Mouse (Mus musculus) megakaryocyte, adult 5-6 weeks (primary cell): ENCODE measurements around the gene Etv6. TPM values are rescaled to one million over a fixed set of nuclear protein-coding genes. Genes with fewer than 3 reads are reported as not detected.

ENCODE experiments used
- ATAC-seq: 2 replicates; pipeline ENCODE4 v1.8.0; 2016; ENCODE audit warnings: mild to moderate bottlenecking, inconsistent platforms; ENCODE audit not compliant: poor library complexity, severe bottlenecking
- total RNA-seq, 2 experiments: library from RNA; stranded (forward) in 1 of 2; stranded (reverse) in 1 of 2; fragments of 153-499, 151-499 nt in 1 of 2; fragments of 221-1000, 200-1000 nt in 1 of 2; gene quantifications; 2 replicates each; pipeline versions ENCODE4 v1.2.3 to v1.2.4; 2015 to 2017

Etv6 gene
- total RNA-seq, 2 experiments from 2014 or later, result 32.9 to 66.7 TPM

DNA sequence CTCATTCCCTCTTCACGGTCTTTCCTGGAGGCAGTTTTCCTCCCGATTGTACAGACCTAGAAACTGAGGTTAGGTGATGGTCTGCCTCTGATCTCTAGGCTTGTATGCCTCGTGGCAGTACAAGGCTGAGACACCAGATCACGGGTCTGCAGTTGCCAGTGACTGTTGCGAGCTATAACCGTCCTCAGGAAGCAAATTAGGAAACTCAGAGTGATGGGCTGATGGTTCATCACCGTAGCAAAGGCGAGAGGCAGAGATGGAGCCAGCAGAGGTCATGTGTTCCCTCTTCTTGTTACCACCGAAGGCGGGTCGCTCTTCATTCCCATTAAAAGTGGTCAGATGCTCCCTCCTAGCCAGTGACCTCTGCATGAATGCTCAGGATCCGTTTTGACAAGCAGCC is 6.4 kb downstream of the Etv6 start:
- ATAC-seq, result peak; percentile 19; the same call in 1 of the 2 replicates

DNA sequence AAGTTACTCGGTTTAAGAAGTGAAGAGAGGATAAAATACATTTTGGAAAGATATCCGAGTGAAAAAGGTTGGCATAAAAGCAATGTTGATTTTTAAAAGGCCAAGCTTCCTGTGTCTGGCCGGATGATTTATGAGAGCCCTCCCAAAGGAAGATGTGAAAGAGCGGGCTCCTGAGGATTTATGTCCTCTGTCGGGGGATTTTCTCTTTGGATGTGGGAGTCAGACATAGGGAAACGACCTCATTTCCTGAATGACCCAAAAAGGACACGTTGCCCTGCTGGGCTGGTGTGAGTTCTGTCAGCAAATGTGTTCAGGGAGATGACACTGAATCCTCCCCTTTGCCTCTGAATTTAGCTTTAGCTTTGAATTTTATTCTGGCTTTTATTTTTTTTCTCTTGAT is 8.0 kb downstream of the Etv6 start:
- no peak for ATAC-seq

DNA sequence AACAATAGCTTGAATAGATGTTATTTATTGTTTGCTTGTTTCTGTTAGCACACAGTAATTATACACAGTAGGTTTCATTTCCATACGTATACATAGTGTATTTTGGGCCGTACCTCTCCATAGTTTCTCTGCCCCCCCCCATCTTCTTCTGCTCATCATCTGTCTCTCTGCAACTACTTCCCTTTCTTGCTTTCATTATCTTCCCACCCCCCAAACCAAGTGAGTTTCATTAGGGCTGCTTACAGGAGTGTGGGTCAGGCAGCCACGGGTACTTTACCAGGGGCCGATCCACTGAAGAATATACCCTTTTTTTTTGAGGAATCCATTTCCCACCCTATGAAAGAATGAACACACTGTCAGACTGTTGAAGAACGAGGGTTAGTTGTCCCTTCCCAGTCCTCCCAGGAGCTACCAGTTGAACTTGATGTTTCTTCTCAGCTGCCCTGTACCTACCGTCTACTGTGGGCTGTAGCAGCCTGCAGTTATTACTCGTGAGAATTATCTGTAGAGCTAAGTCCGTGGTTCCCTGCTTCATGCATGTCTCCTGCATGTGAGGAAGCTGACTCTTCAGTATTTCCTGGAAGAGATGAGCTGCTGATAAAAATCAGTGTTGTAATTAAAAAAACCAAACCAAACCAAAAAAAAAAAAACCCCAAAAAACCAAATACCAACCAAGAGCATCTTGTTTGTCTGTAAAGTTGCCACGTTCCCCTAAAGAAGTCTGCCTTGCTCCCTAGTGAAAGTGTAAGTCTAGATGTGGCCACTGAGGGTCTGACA is 9.8 kb downstream of the Etv6 start:
- peak; percentile 53 for ATAC-seq

DNA sequence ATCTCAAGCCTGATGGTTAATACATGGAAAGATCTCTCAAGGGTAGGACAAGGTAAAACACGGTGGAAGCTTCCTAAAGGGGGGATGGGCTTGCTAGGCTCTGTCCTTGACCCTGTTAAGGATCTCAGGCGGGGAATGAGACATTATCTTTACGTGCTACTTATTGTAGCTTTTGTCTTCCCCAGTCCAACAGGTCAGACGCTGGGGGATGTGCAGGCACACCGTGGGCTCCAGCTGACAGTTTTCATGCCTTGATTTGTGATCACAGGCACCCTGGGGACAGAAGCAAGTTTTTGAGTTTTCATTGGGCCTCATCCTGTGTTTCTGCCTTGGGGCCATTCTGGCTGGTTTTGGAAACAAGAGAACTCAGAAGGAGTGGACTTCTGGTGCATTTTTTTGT is 10.6 kb downstream of the Etv6 start:
- ATAC-seq, result no peak

DNA sequence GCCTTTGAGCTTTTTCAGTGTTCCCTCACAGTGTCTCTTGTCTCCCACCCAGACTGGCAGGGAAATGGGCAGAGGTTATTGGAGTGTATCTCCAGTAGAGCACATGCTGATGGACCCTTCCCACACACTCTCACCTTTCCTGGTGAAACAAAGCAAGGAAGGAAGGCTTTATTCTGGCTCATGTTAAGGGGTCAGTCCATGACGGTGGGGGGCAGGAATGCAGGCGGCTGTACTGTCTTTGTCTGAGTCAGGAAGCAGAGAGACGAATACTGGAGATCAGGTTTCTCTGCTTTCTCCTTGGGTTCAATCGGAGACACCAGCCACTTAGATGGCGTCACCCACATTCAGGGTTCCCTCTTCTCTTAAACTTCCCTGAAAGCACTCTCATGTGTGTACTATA is 11.7 kb downstream of the Etv6 start:
- no peak for ATAC-seq

DNA sequence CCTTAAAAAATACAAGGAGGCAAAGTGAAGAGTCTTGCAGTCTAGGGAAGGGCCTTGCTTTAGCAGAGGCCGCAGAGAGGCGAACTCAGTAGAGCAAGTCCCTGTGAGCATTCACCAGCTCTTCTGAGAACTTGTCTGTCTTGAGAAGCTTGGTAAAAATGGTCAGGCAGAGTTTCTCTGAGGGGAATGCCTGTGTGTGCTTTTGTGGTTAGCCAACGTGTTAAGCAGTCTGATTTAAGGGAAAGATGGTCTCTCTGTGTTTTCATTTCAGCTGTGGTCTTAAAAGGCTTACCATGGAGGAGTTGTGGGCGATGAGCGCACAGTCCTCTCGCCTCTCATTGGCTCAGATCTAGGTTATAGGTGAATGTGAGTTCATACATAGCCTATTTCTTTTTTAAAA is 12.5 kb downstream of the Etv6 start:
- no peak for ATAC-seq

DNA sequence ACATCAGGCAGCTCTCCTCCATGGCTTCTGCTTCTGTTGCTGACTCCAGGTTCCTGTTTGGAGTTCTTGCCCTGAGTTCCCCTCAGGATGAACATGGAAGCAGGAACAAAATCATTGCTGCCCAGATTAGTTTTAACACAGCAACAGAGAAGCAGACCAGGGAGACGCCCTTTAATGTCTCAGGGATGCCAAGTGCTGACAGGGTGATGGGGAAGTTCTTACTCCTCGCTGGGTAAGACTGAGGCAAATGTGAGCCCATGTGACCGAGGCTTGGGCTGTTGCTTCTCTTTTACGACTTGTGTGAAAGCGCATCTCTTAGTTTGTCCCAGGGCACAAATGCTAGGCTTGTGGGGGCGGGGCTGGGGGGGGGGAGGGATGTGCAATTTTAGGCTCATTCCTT is 13.5 kb downstream of the Etv6 start:
- ATAC-seq, result peak; percentile 68

DNA sequence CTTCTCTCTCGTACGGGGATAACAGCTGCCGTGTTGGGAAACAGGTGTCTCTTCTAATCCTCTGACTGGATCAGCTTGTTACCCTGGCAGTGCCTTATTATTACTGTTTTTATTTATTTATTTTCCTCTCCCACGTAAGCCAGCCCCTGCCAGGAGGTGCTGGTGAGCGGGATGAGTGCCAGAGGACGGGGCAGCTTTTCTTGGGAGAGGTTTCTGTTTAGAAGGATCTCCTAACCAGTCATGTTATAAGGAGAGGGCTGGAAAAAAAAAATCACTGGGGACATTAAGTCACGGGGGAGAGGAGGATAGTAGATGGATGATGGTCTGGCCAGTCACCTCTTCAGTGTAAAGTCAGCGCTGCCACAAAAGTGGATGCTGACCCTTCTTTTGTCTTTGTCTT is 15.0 kb downstream of the Etv6 start:
- ATAC-seq, result no peak

DNA sequence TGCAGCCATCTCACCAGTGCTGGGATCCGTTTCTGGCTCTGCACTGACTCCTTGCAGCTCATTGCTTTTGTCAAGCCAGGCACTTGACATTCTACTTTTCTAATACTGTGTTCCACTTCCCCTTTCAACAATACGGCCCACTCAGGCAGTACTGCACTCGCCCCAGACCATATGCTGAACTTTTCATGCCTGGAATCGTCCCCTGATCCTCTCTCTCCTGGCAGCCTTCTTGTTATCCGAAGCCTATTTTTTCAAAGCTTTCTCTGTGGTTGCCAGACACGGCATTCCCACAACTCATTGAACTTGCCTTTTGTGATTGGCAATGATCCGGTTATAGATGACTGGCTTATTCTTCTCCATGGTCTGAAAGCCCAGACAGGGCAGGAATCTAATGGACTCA is 16.4 kb downstream of the Etv6 start:
- peak; percentile 53 for ATAC-seq

DNA sequence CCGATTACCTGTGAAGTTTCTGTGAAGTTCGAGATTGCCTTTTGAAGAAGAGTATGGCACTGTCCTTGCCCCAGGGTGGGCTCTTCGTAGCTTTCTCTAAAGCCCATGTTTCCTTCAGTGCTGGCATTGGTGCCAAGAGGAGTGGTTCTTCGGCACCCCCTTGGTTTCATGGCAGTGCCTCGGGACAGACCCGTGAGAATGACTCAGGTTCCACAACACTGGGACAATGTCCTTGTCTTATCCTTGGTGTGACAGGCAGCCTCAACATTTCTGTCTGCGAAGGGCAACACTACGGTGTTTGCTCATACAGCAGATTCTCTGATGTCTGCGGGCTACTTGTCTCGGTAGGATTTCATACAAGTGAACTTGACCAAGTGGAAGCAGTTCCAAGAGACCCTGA is 17.6 kb downstream of the Etv6 start:
- ATAC-seq, result no peak

DNA sequence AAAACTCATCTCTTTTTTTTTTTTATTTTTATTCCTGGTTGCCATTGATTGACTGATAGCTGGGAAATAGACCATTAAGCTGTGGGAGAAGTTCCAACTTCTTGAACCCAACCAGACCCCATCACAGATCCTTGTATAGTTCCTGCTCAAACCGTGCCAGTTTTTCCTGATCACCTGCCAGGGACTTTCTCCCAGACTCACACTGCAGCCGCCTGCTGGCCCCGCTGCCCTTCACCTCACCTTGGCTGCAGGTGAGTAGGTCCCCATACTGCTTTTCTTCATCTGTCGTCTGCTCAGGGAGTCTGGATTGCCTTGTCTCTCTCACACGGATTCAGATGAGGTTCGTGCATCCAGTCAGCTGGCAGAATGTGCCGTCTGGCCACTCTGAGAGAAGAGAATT is 18.1 kb downstream of the Etv6 start:
- ATAC-seq, result no peak

DNA sequence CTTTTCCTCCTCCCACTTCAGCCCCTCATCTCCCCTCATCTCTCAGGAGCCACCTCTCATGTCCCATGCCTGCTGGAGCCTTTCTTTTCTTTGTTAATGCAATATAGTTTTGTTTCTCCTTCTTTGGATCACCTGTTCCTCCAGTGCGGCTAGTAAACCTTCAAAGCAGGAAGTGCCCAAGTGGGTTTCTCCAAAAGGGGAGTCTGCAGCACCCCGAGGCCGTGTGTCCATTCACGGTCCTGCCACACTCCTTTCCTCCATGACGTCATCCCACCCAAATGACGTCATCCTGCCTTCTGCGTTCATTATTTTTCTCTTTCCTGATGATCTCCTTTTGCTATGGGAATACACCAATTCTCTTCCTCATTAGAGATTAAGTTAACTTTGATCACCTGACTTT is 20.1 kb downstream of the Etv6 start:
- ATAC-seq, result peak; percentile 62

DNA sequence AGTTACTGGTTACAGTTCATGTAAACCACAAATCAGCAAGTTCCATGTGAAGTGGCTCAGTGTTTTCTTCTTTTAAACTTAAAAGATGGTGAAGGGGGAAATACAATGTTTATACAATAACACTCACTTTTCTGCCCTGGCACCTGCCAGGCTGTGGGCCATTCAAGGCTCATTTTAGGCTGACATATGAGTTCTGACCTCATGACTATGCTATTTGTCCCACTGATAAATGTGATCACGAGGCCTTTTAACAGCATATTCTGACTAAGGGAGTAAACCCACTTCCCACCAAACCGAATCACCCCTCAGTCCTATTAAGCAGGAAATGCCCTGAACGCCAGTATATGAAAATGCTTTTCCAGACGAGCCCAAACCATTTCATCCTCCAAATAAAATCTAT is 23.0 kb downstream of the Etv6 start:
- ATAC-seq, result no peak

DNA sequence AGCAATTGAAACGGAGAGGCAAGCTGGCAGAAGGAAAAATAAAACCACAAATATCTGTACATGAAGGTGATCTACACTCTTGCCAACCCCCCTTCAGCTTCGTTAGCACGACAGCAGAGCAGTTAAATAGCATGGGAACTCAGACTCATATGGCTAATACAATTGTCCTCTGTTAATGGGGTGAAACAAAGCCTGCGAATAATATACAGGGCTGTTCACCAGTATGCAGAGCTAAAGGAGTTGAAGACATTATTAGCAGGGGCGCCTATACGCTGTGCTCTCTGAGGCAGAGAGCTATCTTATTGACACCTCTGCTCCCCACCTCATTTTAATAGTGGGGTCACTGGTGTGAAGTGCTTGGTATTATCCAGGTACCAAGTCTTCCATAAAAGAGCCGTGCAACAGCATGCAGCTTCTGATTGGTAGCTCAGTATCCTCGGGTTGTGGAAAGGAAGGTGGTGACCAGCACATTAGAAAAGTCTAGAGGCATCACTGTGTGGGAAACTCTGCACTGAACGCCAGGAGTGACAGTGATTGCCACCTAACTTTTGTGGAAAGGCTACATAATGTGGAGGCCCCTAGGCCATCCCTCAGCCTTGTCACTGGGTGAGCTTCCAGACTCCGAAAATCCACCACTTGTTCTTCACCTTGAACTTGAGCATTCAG is 23.5 kb downstream of the Etv6 start:
- no peak for ATAC-seq

DNA sequence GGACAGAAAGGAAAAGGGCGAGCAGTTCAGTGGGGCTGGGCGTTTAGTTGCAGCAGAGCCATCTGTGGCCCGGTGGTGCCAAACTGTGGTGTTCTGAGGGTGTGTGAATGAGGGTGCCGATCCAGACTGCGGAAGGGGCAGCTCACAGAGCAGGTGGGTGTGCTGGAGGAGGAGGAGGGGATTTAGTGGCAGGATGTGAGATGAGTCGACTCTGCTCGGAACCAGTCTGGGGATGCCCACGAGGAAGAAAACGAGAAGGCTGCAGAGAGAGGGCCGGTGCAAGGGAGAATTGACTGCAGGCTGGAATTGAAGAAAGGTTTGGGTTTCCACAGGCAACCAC is 24.0 kb downstream of the Etv6 start:
- no peak for ATAC-seq

DNA sequence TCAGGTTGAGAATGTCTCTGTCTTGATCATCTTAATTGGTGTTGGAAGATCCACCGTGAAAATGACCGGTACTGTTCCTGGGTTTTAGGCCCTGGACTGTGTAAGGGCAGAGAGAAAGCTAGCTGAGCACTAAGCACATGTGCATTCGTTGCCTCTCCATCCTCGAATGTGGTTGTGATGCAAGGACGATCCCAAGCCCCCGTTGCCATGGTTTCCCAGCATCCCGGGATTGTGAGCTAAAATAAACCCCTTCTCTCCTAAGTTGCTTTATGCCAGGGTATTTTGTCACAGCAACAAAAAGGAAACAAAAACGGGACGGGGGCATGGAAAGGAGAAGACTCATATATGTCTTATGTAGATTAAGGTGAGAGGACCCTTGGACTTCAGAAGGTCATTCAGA is 24.5 kb downstream of the Etv6 start:
- ATAC-seq, result no peak

DNA sequence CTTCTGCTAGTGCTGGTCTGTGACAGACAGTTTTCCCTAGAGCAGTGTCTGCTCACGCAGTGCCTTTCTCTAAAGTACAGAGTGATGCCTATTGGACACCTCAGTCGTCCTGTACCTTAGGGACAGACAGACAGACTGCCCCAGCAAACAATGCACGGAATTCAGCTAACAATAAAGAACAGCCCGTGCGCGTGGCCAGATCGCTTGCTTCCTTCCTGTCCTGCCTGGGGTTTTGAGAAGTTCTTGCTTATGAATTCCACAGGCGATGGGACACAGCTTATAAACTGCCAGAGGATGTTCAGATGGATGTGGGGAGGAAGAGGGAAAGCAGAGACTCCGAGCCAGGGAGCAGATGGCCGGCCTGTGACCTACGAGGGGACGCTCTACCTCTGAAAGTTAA is 25.3 kb downstream of the Etv6 start:
- ATAC-seq, result no peak

DNA sequence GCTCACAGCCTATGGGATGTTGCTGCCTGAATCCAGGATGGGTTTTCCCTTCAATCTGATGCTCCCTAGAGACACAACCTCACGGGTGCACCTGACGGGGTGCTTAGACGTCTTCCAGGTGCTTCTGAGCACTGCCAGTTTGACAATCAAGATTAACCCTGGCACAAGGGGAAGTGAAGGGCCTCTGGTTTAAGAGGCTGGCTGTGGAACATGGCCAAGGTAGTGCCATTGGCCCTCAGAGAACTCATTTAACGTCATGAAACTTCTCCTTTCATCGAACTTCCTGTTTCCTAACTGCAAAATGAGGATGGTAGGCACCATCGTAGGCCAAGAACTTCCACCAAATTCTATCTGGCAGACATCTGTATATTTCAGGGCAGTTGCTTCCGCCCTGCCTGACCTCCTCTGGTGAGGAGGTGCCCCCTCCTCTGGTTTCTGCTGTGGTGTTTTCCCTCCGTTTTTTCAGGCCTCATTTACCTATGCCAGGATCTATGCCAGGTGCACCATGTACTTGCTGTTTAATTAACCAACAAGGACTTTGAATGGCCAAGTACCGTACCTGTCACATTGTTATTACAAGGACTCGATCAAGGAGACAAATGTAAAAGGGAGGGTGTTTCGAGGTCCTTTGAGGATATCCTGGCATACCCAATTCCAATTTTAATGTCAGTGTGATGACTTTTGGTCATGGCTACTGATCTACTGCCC is 29.7 kb downstream of the Etv6 start:
- ATAC-seq, result peak; percentile 89

DNA sequence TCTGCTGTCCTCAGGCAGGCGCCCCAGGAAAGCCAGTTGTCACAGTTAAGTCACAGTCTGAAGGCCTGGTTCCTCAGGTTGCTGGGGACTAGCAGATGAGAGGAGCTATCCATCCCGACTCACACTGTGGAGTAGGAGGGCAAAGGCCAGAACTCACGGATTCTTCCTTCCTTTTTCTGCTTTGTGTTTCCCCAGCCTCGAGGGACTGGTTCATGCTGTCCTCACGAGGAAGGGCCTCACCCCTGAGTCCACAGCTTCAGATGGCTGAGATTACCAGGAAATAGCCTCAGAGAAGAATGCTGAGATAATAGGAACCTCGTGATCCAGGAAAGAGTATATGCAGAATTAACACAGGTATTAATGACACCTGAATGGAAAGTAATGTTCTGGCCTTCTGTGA is 30.6 kb downstream of the Etv6 start:
- ATAC-seq, result no peak

DNA sequence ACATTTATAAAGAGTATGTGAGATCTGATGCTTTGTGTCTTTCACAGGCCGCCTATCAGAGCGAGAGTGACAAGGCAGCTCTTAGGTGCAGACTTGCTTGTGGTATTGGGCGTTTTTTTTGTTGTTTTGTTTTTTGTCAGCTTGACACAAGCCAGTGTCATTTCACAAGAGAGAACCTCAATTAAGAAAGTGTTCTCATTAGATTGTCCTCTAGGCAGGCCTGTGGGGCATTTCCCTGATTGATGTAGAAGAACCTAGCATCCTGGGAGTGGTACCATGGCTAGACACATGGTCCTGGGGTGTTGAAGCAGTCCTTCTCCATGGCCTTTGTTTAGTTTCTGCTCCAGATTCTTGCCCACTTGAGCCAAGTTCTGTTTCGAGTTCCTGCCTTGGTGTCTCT is 31.5 kb downstream of the Etv6 start:
- no peak for ATAC-seq

DNA sequence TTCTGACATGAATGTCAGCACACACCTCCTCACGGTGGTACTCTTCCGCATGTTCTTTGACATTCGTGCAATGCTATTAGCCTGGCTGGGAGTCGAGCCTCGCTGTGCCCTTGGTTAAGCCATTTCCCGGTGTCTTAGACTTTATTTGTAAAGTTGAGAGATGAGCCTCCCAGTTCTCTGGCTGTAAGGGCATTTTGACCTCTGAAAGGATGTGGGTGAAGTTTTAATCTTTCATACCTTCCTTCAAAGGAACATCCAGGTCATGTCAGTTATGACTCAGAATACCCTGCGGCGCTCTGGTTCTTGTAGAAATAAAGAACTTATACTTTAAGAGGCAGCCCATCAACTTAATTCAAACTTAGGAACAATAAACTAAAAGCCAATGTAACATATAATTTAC is 32.0 kb downstream of the Etv6 start:
- ATAC-seq, result no peak

DNA sequence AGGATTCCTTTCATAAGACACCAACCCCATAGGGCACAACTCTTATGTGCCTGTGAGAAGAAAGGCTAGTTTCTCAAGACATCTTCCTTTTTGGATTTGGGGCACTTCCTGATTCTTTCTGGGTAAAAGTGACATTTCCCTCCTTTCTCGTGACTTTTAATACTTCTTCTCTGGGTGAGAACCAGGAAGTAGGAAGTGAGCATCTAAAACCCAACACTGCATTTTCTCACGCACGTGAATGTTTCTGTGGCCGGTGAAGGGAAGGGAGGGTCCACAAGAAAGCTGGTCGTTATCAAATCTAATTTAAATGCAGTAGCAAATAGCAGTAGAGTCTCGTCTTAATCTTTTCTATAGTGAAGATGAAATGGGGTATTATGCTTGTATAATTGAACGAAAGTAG is 36.9 kb downstream of the Etv6 start:
- ATAC-seq, result peak; percentile 69
